Mouse (Mus musculus) left cerebral cortex, postnatal 36 days (tissue): ENCODE measurements around the gene Gsk3a. TPM values are rescaled to one million over a fixed set of nuclear protein-coding genes. Genes with fewer than 3 reads are reported as not detected.
"Not testable (repeated sequence)": the region's sequence is repeated elsewhere in the genome, so short reads cannot be mapped to it uniquely, and the experiment has no call there.

Source experiments
- DNase-seq, 2 experiments: peaks; one replicate each; pipeline ENCODE4 v3.0.0; 2021 to 2022; ENCODE audit warnings: low spot score in 2 of 2, mixed read lengths in 1 of 2
- intact Hi-C: fragments of 180-260 bp; cut with DNase I; formaldehyde crosslinking; loops from one replicate; pipeline ENCODE4 v1.15.1; 2025
- total RNA-seq, 2 experiments: library from RNA; stranded (reverse); gene quantifications; 2 replicates each; pipeline ENCODE4 v1.2.3; 2021

The Gsk3a gene
- total RNA-seq, 2 experiments from 2014 or later = 206 to 237 TPM

DNA sequence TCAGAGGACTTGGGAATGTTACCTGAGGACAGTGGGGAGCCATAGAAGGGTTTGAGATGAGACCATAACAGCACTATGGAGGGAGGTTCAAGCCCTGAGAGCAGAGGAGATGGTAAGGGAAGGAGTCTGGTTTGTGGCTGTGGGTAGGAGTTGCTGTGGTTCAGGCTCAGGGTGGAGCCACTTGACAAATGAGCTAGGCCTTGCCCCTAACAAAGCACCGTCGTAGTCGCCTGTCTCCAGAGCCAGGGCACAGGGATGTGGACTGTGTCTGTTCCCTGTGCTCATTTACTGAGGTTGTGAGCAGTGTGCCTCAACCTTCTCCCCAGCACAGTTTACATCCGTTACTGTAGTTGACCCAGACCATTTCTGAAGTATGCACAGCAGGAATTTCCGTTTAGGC, 36.9 kb upstream of the Gsk3a start:
- DNase-seq = no peak
- intact Hi-C loops = no loop called here

- intact Hi-C loops = no loop called here
- no peak for DNase-seq
Measured at GRCm38 (mm10) chr7:25273259-25274241, 35.9 kb upstream of the Gsk3a start.

GRCm38 (mm10) chr7:25272445-25273258, 35.0 kb upstream of the Gsk3a start:
- intact Hi-C loops = no loop called here
- no peak for DNase-seq

DNA sequence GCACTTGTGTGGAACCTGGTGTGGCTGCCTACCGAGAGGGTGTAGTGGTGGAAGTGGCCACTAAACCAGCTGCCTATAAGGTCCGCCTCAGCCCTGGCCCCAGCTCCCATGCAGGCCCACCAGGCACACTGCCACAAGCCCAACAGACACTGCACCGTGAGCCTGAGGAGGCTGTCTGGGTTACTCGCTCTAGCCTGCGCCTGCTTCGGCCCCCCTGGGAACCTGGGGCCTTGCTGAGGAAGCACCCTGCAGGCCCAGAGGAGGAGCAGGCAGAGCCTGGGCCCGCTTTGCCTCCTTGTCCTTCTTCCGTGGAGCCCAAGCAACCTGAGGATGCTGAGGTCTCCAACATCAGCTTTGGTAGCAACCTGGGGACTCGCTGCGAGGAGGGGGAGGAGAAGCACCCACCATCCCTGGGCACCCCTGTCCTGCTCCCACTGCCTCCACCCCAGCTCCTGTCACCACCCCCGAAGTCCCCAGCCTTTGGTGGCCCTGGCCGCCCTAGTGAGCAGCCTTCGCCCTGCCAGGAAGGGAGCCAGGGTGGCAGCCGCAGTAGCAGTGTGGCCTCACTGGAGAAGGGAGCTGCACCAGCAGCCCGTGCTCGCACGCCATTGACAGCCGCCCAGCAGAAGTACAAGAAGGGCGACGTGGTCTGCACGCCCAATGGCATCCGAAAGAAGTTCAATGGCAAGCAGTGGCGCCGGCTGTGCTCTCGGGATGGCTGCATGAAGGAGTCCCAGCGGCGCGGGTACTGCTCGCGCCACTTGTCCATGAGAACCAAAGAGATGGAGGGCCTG, 34.2 kb upstream of the Gsk3a start:
- intact Hi-C loops = no loop called here
- DNase-seq = no peak

GRCm38 (mm10) chr7:25270652-25271633, 33.3 kb upstream of the Gsk3a start:
- intact Hi-C loops = no loop called here
- no peak for DNase-seq

- intact Hi-C loops = no loop called here
- no peak for DNase-seq
Measured at GRCm38 (mm10) chr7:25269545-25270271, 32.1 kb upstream of the Gsk3a start.

DNA sequence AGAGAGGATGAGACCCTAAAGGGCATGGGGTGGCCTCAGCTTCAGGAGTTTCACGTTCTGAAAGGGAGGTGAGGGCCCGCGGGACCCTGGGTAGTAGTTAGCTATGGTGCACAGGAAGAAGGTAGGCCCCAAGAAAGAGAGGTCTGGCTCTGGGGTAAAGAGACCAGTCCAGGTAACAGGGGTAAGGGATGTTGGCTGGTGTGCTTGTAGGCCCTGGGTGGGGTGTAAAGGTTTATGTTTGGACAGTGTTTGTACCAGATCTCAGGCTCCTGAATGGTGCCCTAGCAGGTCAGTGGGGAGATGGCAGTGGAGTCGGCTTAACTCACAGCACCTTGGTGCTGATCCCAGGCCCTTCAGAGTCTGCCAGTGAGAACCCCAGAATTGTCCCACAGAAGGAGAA, 31.4 kb upstream of the Gsk3a start:
- no peak for DNase-seq
- intact Hi-C loops = no loop called here

- no peak for DNase-seq
- intact Hi-C loops = no loop called here
Measured at GRCm38 (mm10) chr7:25268588-25268987, 30.9 kb upstream of the Gsk3a start.

DNA sequence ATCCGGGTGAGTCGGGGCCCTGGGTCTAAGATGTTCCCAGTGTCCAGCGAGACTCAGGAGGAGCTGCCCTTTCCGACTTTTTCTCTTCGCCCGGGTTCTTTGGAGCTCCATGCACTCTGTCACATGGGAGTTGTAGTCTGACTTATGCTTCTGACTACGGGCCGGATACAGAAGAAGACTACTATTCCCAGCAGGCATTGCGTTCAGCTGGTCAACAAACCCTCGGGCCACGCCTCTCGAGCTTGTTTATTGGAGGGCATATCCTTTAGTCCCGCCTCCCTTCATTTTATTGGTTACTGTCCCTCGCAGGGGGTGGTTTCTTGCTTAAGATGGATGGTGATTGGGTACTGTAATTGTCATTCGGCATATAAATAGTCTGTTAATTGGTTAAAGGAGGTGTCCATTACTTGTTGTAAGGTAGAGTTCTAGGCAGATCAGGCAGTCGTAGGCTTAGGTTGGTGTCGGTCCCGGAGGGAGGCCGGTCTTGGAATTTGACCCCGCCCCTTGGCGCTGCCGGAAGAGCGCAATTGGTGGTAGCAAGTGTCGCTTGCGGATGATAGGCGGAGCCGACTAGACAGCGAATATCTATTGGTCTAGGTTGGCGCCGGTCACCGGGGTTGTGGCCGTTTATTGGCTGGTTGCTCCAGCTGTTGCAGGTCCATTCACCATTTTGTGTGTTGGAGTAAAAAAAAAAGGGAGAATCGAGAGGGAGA, 30.3 kb upstream of the Gsk3a start:
- intact Hi-C loops = loop anchor here (2.0 kb wide), 1 partner anchor 17 kb away; the partner anchor contains the start of gene Erf
- peak; percentile 99 for DNase-seq

DNA sequence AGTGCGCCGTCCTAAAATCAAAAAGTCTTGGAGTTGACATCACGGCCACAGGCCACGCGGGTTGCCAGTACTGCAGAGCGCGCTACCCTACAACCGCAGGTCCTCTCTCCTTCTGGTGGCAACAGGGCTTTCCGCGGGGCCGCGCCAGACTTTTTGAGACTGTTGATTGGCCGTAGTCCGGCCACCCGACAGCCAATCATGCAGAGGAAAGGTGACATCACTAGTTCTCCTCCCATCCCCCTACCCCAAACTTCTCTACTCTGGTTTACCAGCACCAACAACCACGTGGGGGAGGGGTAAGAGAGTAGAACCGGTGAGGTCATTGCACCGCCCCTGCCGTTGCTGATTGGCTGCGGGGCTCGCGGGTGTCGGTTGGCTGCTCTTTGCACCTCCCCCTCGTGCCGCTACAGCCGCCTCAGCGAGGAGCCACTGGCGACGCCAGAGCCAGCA, 29.7 kb upstream of the Gsk3a start, which contains the start of gene Cic:
Cic (plus strand) TSS at position 404 of the 450 bp plus-strand sequence.
- peak; percentile 99 for DNase-seq
- intact Hi-C loops = loop anchor here (2.0 kb wide), 1 partner anchor 17 kb away; the partner anchor contains the start of gene Erf

DNA sequence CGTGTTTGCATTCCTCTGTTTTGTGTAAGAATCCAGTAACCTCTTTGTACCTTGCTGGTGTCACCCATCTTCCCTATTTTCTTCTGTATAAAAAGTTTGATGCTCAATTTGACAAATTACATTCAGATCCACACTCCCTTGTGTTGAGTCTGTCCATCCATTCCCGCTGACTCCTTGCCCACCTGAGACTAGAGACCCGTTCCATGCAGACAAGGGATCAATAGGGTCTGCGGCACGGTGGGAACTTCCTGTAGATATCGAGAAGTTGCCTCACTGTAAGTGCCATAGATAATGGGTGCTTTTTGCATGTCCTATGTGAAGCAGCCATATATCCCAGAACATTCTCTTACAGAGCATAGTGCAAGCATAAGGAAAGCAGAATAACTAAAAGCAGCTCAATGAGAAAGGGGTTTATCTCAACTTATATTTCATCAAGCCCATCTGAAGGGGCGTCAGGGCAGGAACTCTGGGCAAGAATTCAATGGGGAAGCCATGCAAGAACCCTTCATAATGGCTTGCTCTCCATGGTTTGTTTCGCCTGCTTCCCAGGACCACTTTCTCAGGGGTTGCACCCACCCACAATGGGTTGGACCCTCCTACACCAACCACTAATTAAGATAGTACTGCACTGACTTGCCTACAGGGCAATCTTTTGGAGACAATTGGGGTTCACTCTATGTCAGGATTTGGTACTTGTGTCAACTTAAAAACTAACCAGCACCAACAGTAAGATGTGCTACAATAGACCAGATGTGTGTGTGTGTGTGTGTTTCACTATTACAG, 28.7 kb upstream of the Gsk3a start:
- intact Hi-C loops = loop anchor here (2.0 kb wide), 1 partner anchor 16 kb away; the partner anchor contains the start of gene Erf
- no peak for DNase-seq

DNA sequence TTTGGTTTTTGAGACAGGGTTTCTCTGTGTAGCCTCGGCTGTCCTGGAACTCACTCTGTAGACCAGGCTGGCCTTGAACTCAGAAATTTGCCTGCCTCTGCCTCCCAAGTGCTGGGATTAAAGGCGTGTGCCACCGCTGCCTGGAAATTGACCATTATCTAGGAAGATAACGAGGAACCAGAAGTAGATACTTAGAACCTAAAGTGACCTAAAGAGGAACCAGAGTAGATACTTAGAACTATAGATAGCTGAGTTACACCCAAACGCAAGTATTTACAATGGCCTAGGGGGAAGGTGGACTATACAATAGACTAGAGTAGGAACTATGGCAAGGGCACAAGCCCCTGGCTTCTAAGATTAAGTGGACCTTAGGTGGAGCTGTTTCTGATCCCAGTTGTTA, 28.1 kb upstream of the Gsk3a start:
- not testable (repeated sequence) for DNase-seq
- intact Hi-C loops = loop anchor here (2.0 kb wide), 1 partner anchor 15 kb away; the partner anchor contains the start of gene Erf

GRCm38 (mm10) chr7:25263968-25264870, 26.6 kb upstream of the Gsk3a start:
- intact Hi-C loops = no loop called here

GRCm38 (mm10) chr7:25261896-25262295, 24.2 kb upstream of the Gsk3a start:
- no peak for DNase-seq
- intact Hi-C loops = no loop called here

More at GRCm38 (mm10) chr7:25263968-25264870, 26.6 kb upstream of the Gsk3a start:
- DNase-seq = no peak

GRCm38 (mm10) chr7:25251822-25252221, 14.2 kb upstream of the Gsk3a start:
- intact Hi-C loops = loop anchor here (2.0 kb wide), 1 partner anchor 15 kb away; the partner anchor contains the start of gene Cic

More at GRCm38 (mm10) chr7:25251822-25252221, 14.2 kb upstream of the Gsk3a start:
- no peak for DNase-seq
